Mouse (Mus musculus): ENCODE measurements around the gene H2al1a.
"Not testable (repeated sequence)": the region's sequence is repeated elsewhere in the genome, so short reads cannot be mapped to it uniquely, and the experiment has no call there.

GRCm38 (mm10) chrX:11324359-11324758 lies 25.3 kb downstream of the H2al1a start, which contains the start of gene H2al1i:
- not testable (repeated sequence) for TF ChIP-seq CTCF (IDR thresholded peaks at IDR 0.05); POLR2A (IDR thresholded peaks at IDR 0.05; ENCODE audit: insufficient read depth, low read depth, low read length); EP300 (IDR thresholded peaks at IDR 0.05; ENCODE audit: insufficient read depth, low read depth, low read length)

All from heart, adult 2 months (tissue).